Mouse (Mus musculus): ENCODE data around the gene Ctdnep1.
A peak's percentile ranks its signal among the peaks of the same experiment; 100 is the strongest.

- peak; percentile 95 for TF ChIP-seq POLR2A (IDR thresholded peaks at IDR 0.05; ENCODE audit: low read depth, low read length)
- TF ChIP-seq CTCF (IDR thresholded peaks at IDR 0.05; ENCODE audit: borderline replicate concordance, insufficient read depth, low read length), result no peak
Observed at GRCm38 (mm10) chr11:70000396-70000898, 19.5 kb downstream of the Ctdnep1 start, which contains the start of gene Dvl2.
